8 mouse cellular contexts compared by ENCODE assay signal in the genomic region with DNA sequence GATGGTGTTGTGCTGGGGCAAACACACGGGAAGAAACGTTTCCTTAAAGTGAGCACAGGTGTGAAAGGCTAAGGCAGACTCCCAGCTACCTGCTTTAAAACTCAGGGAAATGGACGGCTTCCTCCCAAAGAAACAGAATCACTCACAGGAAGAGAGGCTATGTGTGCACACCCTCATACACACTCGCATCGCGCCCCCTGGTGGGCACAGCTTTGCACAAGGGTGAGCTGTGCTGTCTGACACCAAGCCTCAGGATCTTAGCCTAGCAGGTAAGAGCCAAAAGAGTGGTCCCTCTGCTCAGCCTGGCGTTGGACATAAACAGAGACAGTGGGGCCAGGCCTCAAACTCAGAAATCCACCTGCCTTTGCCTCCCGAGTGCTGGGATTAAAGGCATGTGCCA. TPM values are rescaled to one million over a fixed set of nuclear protein-coding genes. Genes with fewer than 3 reads are reported as not detected.
DNase-seq lines count a peak whose midpoint lies in the region; ATAC-seq and TF ChIP-seq lines count a peak whose summit lies in the region.

No protein-coding gene starts in this region.

- no peak overlapping the region for H3K27ac ChIP-seq in ES-Bruce4 (ENCODE audit: insufficient read depth, low read length)
- H3K27ac ChIP-seq in forebrain, embryonic 14.5 days (ENCODE audit: low read depth, low read length) = no peak overlapping the region
- H3K27ac ChIP-seq in lung, embryonic 15.5 days = no peak overlapping the region

- H3K4me1 ChIP-seq in ES-Bruce4 (ENCODE audit: control insufficient read depth, insufficient read depth, low read length) = no peaks in the 10 kb centered on the region
- no peaks in the 10 kb centered on the region; the same call in 1 of the 2 replicates for H3K4me1 ChIP-seq in forebrain, embryonic 14.5 days (ENCODE audit: control insufficient read depth, insufficient read depth, low read length)
- H3K4me1 ChIP-seq in lung, embryonic 15.5 days = peaks cover 3% of the 10 kb centered on the region; the same call in 1 of the 2 replicates

- peak; percentile 63 for DNase-seq in c-Kit-positive CD71-positive TER-119-positive erythroid progenitor cells, embryonic 14.5 days (ENCODE audit: low spot score)
- peak; percentile 93 for DNase-seq in forebrain, embryonic 14.5 days (ENCODE audit: low spot score)
- DNase-seq in heart, postnatal 25 days (ENCODE audit: low spot score) = peak; percentile 69
- peak; percentile 77 to 93 for DNase-seq in layer of hippocampus, adult 8-10 months (ENCODE audit: low spot score in 2 of 2)
- peak; percentile 88 for DNase-seq in ovary, postnatal 14 days (ENCODE audit: low spot score)
- peak; percentile 96 for DNase-seq in thymus, postnatal 14 days

- H3K4me2 ChIP-seq in forebrain, embryonic 14.5 days (ENCODE audit: low read length) = no peak overlapping the region
- no peak overlapping the region for H3K4me2 ChIP-seq in lung, embryonic 15.5 days

- intact Hi-C loops in heart, postnatal 25 days (cut with DNase I) = loop anchor here (1.0 to 2.0 kb wide), 3 partner anchors 32 to 143 kb away; no protein-coding TSS in a partner anchor

- no peaks in the 10 kb centered on the region for H3K9me3 ChIP-seq in ES-Bruce4 (replicated peaks; ENCODE audit: control insufficient read depth, insufficient read depth, low read length, poor library complexity, severe bottlenecking)
- no peaks in the 10 kb centered on the region for H3K9me3 ChIP-seq in forebrain, embryonic 14.5 days (replicated peaks; ENCODE audit: control insufficient read depth, low read length)
- H3K9me3 ChIP-seq in lung, embryonic 15.5 days = no peaks in the 10 kb centered on the region

- 0 out of 2 replicates have a peak, but pooled peaks have one; percentile 28 for TF ChIP-seq EP300 in ES-Bruce4 (IDR thresholded peaks at IDR 0.05; ENCODE audit: insufficient read depth, low read depth, low read length)

- WGBS in forebrain, embryonic 14.5 days = 4% methylated on average over 8 of the region's 8 CpGs
- 4% methylated on average over 8 of the region's 8 CpGs for WGBS in lung, embryonic 15.5 days

- H3K9ac ChIP-seq in ES-Bruce4 (ENCODE audit: low read depth, poor library complexity, severe bottlenecking) = no peak overlapping the region
- no peak overlapping the region for H3K9ac ChIP-seq in forebrain, embryonic 14.5 days (ENCODE audit: low read length)
- H3K9ac ChIP-seq in lung, embryonic 15.5 days = no peak overlapping the region

- H3K4me3 ChIP-seq in ES-Bruce4 (ENCODE audit: low read depth, low read length) = no peak overlapping the region
- no peak overlapping the region for H3K4me3 ChIP-seq in forebrain, embryonic 14.5 days (ENCODE audit: low read depth, low read length)
- no peak overlapping the region for H3K4me3 ChIP-seq in lung, embryonic 15.5 days

- no peak for TF ChIP-seq POLR2A in ES-Bruce4 (IDR thresholded peaks at IDR 0.05; ENCODE audit: insufficient read depth, low read length)

- H3K27me3 ChIP-seq in ES-Bruce4 (ENCODE audit: control insufficient read depth, insufficient read depth, low read length, poor library complexity, severe bottlenecking) = no peaks in the 10 kb centered on the region
- 0 out of 2 replicates have a peak, but pooled peaks cover 2% of the 10 kb centered on the region for H3K27me3 ChIP-seq in forebrain, embryonic 14.5 days (replicated peaks; ENCODE audit: control insufficient read depth, insufficient read depth, low read length)
- peaks cover 15% of the 10 kb centered on the region; the same call in 1 of the 2 replicates for H3K27me3 ChIP-seq in lung, embryonic 15.5 days

- H3K36me3 ChIP-seq in ES-Bruce4 (ENCODE audit: control insufficient read depth, insufficient read depth, low read length, poor library complexity, severe bottlenecking) = no peaks in the 10 kb centered on the region
- no peaks in the 10 kb centered on the region for H3K36me3 ChIP-seq in forebrain, embryonic 14.5 days (ENCODE audit: control insufficient read depth, insufficient read depth, low read length)
- no peaks in the 10 kb centered on the region for H3K36me3 ChIP-seq in lung, embryonic 15.5 days

- peak; percentile 99 for TF ChIP-seq CTCF in ES-Bruce4 (IDR thresholded peaks at IDR 0.05; ENCODE audit: low read depth, low read length)

- ATAC-seq in forebrain, embryonic 14.5 days = peak; percentile 81
- 0 out of 2 replicates have a peak, but pooled peaks have one; percentile 63 for ATAC-seq in lung, embryonic 15.5 days (ENCODE audit: borderline replicate concordance, extremely low read depth, low FRiP score, low TSS enrichment)

RNA-seq across cellular contexts. Expression of a gene that starts 7.2 kb away (rescaled TPM):
- polyA plus RNA-seq in ES-Bruce4 (2011; ENCODE audit: insufficient read depth, insufficient read length, low read depth, missing spikeins) = 21.1 and 22.0 TPM in 2 replicates
- polyA plus RNA-seq in forebrain, embryonic 14.5 days (2014; fragmentation: Nextera tagmentation; extraction: Ambion mirVana) = 127 and 174 TPM in 2 replicates
- 10 to 100 TPM; 11.0 to 11.7 TPM for total RNA-seq in heart, postnatal 25 days (2021)
- total RNA-seq in layer of hippocampus, adult 8-10 months (2022) = 100 to 1,000 TPM; 583 to 634 (median 610) TPM
- polyA plus RNA-seq in lung, embryonic 15.5 days (2015; fragmentation: Nextera tagmentation; extraction: Ambion mirVana) = 21.0 and 22.3 TPM in 2 replicates

RNA-seq across cellular contexts. Expression of a gene that starts 21.7 kb away (rescaled TPM):
- 65.5 and 71.6 TPM in 2 replicates for polyA plus RNA-seq in ES-Bruce4 (2011; ENCODE audit: insufficient read depth, insufficient read length, low read depth, missing spikeins)
- 13.8 and 17.7 TPM in 2 replicates for polyA plus RNA-seq in forebrain, embryonic 14.5 days (2014; fragmentation: Nextera tagmentation; extraction: Ambion mirVana)
- total RNA-seq in heart, postnatal 25 days (2021) = 10 to 100 TPM; 23.8 to 31.9 TPM
- total RNA-seq in layer of hippocampus, adult 8-10 months (2022) = 10 to 100 TPM; 21.8 to 39.3 (median 32.1) TPM
- polyA plus RNA-seq in lung, embryonic 15.5 days (2015; fragmentation: Nextera tagmentation; extraction: Ambion mirVana) = 114 and 117 TPM in 2 replicates
